Mouse (Mus musculus) mouse embryonic stem cell (cell line): ENCODE measurements at regions not wholly inside any gene's neighbourhood (a gene's known extent, or its start where the extent isn't known, plus 50 kb on each side); places are given as distances from the start of the nearest gene placed in this dataset.

Experiments
- in situ Hi-C, 2 experiments: fragments of 300-500 bp; cut with MboI; formaldehyde crosslinking; loops; 1 replicate in 1 of 2; 3 replicates in 1 of 2; pipeline ENCODE4 v1.14.3; 2019 to 2020; ENCODE audit warnings: low sequenced_read_pairs in 2 of 2, low pct_unique_long_range_greater_than_20kb in 1 of 2, mixed read lengths in 1 of 2; ENCODE audit not compliant: unreplicated experiment in 1 of 2

- in situ Hi-C loops = no loop called here
These were observed 54.9 kb upstream of the Neo1 start for GRCm38 (mm10) chr9:59091179-59091578.

- in situ Hi-C loops = no loop called here
These were observed 51.5 kb upstream of the Neo1 start for GRCm38 (mm10) chr9:59087704-59088103.

GRCm38 (mm10) chr9:59087112-59087511 lies 50.9 kb upstream of the Neo1 start:
- in situ Hi-C loops = no loop called here

- in situ Hi-C loops = no loop called here
These were observed 50.4 kb upstream of the Neo1 start for GRCm38 (mm10) chr9:59086556-59087102.
